Mouse (Mus musculus): ENCODE measurements around the gene Rmnd5a. TPM values are rescaled to one million over a fixed set of nuclear protein-coding genes. Genes with fewer than 3 reads are reported as not detected.
"Not testable (repeated sequence)": the region's sequence is repeated elsewhere in the genome, so short reads cannot be mapped to it uniquely, and the experiment has no call there.

The Rmnd5a gene
- polyA plus RNA-seq (2014; fragmentation: Nextera tagmentation; extraction: Ambion mirVana) = 9.0 and 10.0 TPM in 2 replicates

- whole genome bisulfite sequencing = under 1% methylated on average over 75 of the region's 75 CpGs
- Histone ChIP-seq H3K27me3 (replicated peaks; ENCODE audit: control insufficient read depth, insufficient read depth, low read length) (no peaks in the 10 kb centered on the region), H3K9me3 (ENCODE audit: control insufficient read depth, low read length) (no peaks in the 10 kb centered on the region), H3K4me2 (ENCODE audit: low read length) (peak within 1 kb of the TSS; percentile 98), H3K36me3 (ENCODE audit: control insufficient read depth, insufficient read depth, low read length) (no peaks in the 10 kb centered on the region), H3K4me1 (replicated peaks; ENCODE audit: control insufficient read depth, insufficient read depth, low read length) (peaks cover 28% of the 10 kb centered on the region), H3K4me3 (ENCODE audit: low read depth, low read length) (peak within 1 kb of the TSS; percentile 92), H3K9ac (ENCODE audit: low read length) (peak within 1 kb of the TSS; percentile 91), H3K27ac (ENCODE audit: low read depth) (peak within 1 kb of the TSS; percentile 97)
- peak; percentile 99 for ATAC-seq (replicated peaks; ENCODE audit: low FRiP score, low TSS enrichment, low read depth)
- peak; percentile 98 for DNase-seq (ENCODE audit: low spot score)
These were observed at the start of gene Rmnd5a for GRCm38 (mm10) chr6:71440492-71441250. TSS of gene Rmnd5a (minus strand) at chr6:71440637.

GRCm38 (mm10) chr6:71487966-71488365, 47.5 kb upstream of the Rmnd5a start:
- DNase-seq (ENCODE audit: low spot score) (no peak), ATAC-seq (replicated peaks; ENCODE audit: low FRiP score, low TSS enrichment, low read depth) (no peak)
- Histone ChIP-seq H3K36me3 (ENCODE audit: control insufficient read depth, insufficient read depth, low read length) (no peaks in the 10 kb centered on the region), H3K4me2 (ENCODE audit: low read length) (no peak overlapping the region), H3K4me1 (replicated peaks; ENCODE audit: control insufficient read depth, insufficient read depth, low read length) (no peaks in the 10 kb centered on the region), H3K9ac (ENCODE audit: low read length) (no peak overlapping the region), H3K4me3 (ENCODE audit: low read depth, low read length) (no peak overlapping the region), H3K27ac (ENCODE audit: low read depth) (no peak overlapping the region; the same call in 1 of the 2 replicates), H3K27me3 (replicated peaks; ENCODE audit: control insufficient read depth, insufficient read depth, low read length) (no peaks in the 10 kb centered on the region), H3K9me3 (ENCODE audit: control insufficient read depth, low read length) (no peaks in the 10 kb centered on the region)
- 14% methylated on average over 4 of the region's 4 CpGs for WGBS

GRCm38 (mm10) chr6:71486867-71487266, 46.4 kb upstream of the Rmnd5a start:
- Histone ChIP-seq H3K4me3 (ENCODE audit: low read depth, low read length) (no peak overlapping the region), H3K36me3 (ENCODE audit: control insufficient read depth, insufficient read depth, low read length) (no peaks in the 10 kb centered on the region), H3K4me2 (ENCODE audit: low read length) (no peak overlapping the region), H3K4me1 (replicated peaks; ENCODE audit: control insufficient read depth, insufficient read depth, low read length) (no peaks in the 10 kb centered on the region), H3K27ac (ENCODE audit: low read depth) (no peak overlapping the region; the same call in 1 of the 2 replicates), H3K9ac (ENCODE audit: low read length) (no peak overlapping the region), H3K9me3 (ENCODE audit: control insufficient read depth, low read length) (no peaks in the 10 kb centered on the region), H3K27me3 (replicated peaks; ENCODE audit: control insufficient read depth, insufficient read depth, low read length) (no peaks in the 10 kb centered on the region)
- ATAC-seq (replicated peaks; ENCODE audit: low FRiP score, low TSS enrichment, low read depth) (no peak), DNase-seq (ENCODE audit: low spot score) (no peak)
- WGBS = 63% methylated on average over 1 of the region's 1 CpGs

- DNase-seq (ENCODE audit: low spot score) (no peak), ATAC-seq (replicated peaks; ENCODE audit: low FRiP score, low TSS enrichment, low read depth) (no peak)
- no peaks in the 10 kb centered on the region for H3K36me3 ChIP-seq (ENCODE audit: control insufficient read depth, insufficient read depth, low read length)
- H3K4me1 ChIP-seq (replicated peaks; ENCODE audit: control insufficient read depth, insufficient read depth, low read length) = no peaks in the 10 kb centered on the region
- H3K27me3 ChIP-seq (replicated peaks; ENCODE audit: control insufficient read depth, insufficient read depth, low read length) = no peaks in the 10 kb centered on the region
- no peak overlapping the region for H3K4me3 ChIP-seq (ENCODE audit: low read depth, low read length)
- H3K27ac ChIP-seq (ENCODE audit: low read depth) = no peak overlapping the region
- 52% methylated on average over 2 of the region's 2 CpGs for WGBS
- H3K9me3 ChIP-seq (ENCODE audit: control insufficient read depth, low read length) = no peaks in the 10 kb centered on the region
- no peak overlapping the region for H3K9ac ChIP-seq (ENCODE audit: low read length)
- no peak overlapping the region for H3K4me2 ChIP-seq (ENCODE audit: low read length)
These were observed 45.8 kb upstream of the Rmnd5a start for GRCm38 (mm10) chr6:71486226-71486625.

- WGBS = 75% methylated on average over 5 of the region's 5 CpGs
- Histone ChIP-seq H3K9ac (ENCODE audit: low read length) (no peak overlapping the region), H3K9me3 (ENCODE audit: control insufficient read depth, low read length) (no peaks in the 10 kb centered on the region), H3K4me1 (replicated peaks; ENCODE audit: control insufficient read depth, insufficient read depth, low read length) (no peaks in the 10 kb centered on the region), H3K27ac (ENCODE audit: low read depth) (no peak overlapping the region), H3K4me2 (ENCODE audit: low read length) (no peak overlapping the region), H3K4me3 (ENCODE audit: low read depth, low read length) (no peak overlapping the region), H3K27me3 (replicated peaks; ENCODE audit: control insufficient read depth, insufficient read depth, low read length) (no peaks in the 10 kb centered on the region), H3K36me3 (ENCODE audit: control insufficient read depth, insufficient read depth, low read length) (no peaks in the 10 kb centered on the region)
- no peak for ATAC-seq (replicated peaks; ENCODE audit: low FRiP score, low TSS enrichment, low read depth)
- DNase-seq (ENCODE audit: low spot score) = no peak
These were observed 44.8 kb upstream of the Rmnd5a start for GRCm38 (mm10) chr6:71485246-71485645.

GRCm38 (mm10) chr6:71481136-71481535, 40.7 kb upstream of the Rmnd5a start:
- H3K27ac ChIP-seq (ENCODE audit: low read depth) = no peak overlapping the region
- no peak overlapping the region for H3K4me3 ChIP-seq (ENCODE audit: low read depth, low read length)
- no peak overlapping the region for H3K4me2 ChIP-seq (ENCODE audit: low read length)
- no peaks in the 10 kb centered on the region for H3K27me3 ChIP-seq (replicated peaks; ENCODE audit: control insufficient read depth, insufficient read depth, low read length)
- no peaks in the 10 kb centered on the region for H3K9me3 ChIP-seq (ENCODE audit: control insufficient read depth, low read length)
- no peak overlapping the region for H3K9ac ChIP-seq (ENCODE audit: low read length)
- WGBS = 73% methylated on average over 7 of the region's 7 CpGs
- no peaks in the 10 kb centered on the region for H3K4me1 ChIP-seq (replicated peaks; ENCODE audit: control insufficient read depth, insufficient read depth, low read length)
- ATAC-seq (replicated peaks; ENCODE audit: low FRiP score, low TSS enrichment, low read depth) (no peak), DNase-seq (ENCODE audit: low spot score) (no peak)
- no peaks in the 10 kb centered on the region for H3K36me3 ChIP-seq (ENCODE audit: control insufficient read depth, insufficient read depth, low read length)

- DNase-seq (ENCODE audit: low spot score) = no peak
- Histone ChIP-seq H3K27ac (ENCODE audit: low read depth) (no peak overlapping the region), H3K4me2 (ENCODE audit: low read length) (no peak overlapping the region), H3K4me1 (replicated peaks; ENCODE audit: control insufficient read depth, insufficient read depth, low read length) (no peaks in the 10 kb centered on the region), H3K4me3 (ENCODE audit: low read depth, low read length) (no peak overlapping the region), H3K27me3 (replicated peaks; ENCODE audit: control insufficient read depth, insufficient read depth, low read length) (no peaks in the 10 kb centered on the region), H3K9ac (ENCODE audit: low read length) (no peak overlapping the region), H3K36me3 (ENCODE audit: control insufficient read depth, insufficient read depth, low read length) (no peaks in the 10 kb centered on the region), H3K9me3 (ENCODE audit: control insufficient read depth, low read length) (no peaks in the 10 kb centered on the region)
- no peak for ATAC-seq (replicated peaks; ENCODE audit: low FRiP score, low TSS enrichment, low read depth)
- WGBS = 86% methylated on average over 1 of the region's 1 CpGs
These were observed 39.7 kb upstream of the Rmnd5a start for GRCm38 (mm10) chr6:71480136-71480535.

GRCm38 (mm10) chr6:71479588-71479987, 39.2 kb upstream of the Rmnd5a start:
- not testable (repeated sequence) for H3K9ac ChIP-seq (ENCODE audit: low read length); H3K27me3 ChIP-seq (replicated peaks; ENCODE audit: control insufficient read depth, insufficient read depth, low read length); H3K4me1 ChIP-seq (replicated peaks; ENCODE audit: control insufficient read depth, insufficient read depth, low read length); H3K36me3 ChIP-seq (ENCODE audit: control insufficient read depth, insufficient read depth, low read length); DNase-seq (ENCODE audit: low spot score); H3K4me2 ChIP-seq (ENCODE audit: low read length); H3K9me3 ChIP-seq (ENCODE audit: control insufficient read depth, low read length); H3K27ac ChIP-seq (ENCODE audit: low read depth); ATAC-seq (replicated peaks; ENCODE audit: low FRiP score, low TSS enrichment, low read depth); H3K4me3 ChIP-seq (ENCODE audit: low read depth, low read length)
- 83% methylated on average over 2 of the region's 2 CpGs for WGBS
